Mouse (Mus musculus) myocyte (in vitro differentiated cells): Measurements from ENCODE around the gene Pttg1. TPM values are rescaled to one million over a fixed set of nuclear protein-coding genes. Genes with fewer than 3 reads are reported as not detected.

Experiments used
- H3K27me3 ChIP-seq: one replicate; pipeline ENCODE4 v1.6.1; 2011; ENCODE audit not compliant: control insufficient read depth, insufficient read depth, insufficient read length
- H3K36me3 ChIP-seq: one replicate; pipeline ENCODE4 v1.6.1; 2011; ENCODE audit not compliant: control insufficient read depth, insufficient read depth
- H3K4me2 ChIP-seq: one replicate; pipeline ENCODE4 v1.6.1; 2011; ENCODE audit warnings: low read depth, control low read depth
- H3K4me3 ChIP-seq: one replicate; pipeline ENCODE4 v1.5.1; 2011; ENCODE audit warnings: mild to moderate bottlenecking, control low read depth, moderate library complexity
- H3K79me2 ChIP-seq: one replicate; pipeline ENCODE4 v1.6.1; 2011; ENCODE audit not compliant: control insufficient read depth, insufficient read depth
- H3ac ChIP-seq: one replicate; pipeline ENCODE4 v1.6.1; 2011; ENCODE audit not compliant: control insufficient read depth, insufficient read length
- CEBPB ChIP-seq: IDR thresholded peaks from 2 replicates; pipeline ENCODE4 v1.6.1; 2011; ENCODE audit warnings: mild to moderate bottlenecking, moderate library complexity; ENCODE audit not compliant: poor library complexity, insufficient read depth, severe bottlenecking
- E2F4 ChIP-seq: IDR thresholded peaks from one replicate; pipeline ENCODE4 v1.6.1; 2011; ENCODE audit warnings: mild to moderate bottlenecking, control low read depth, moderate library complexity; ENCODE audit not compliant: insufficient read depth
- MAX ChIP-seq: IDR thresholded peaks from one replicate; pipeline ENCODE4 v1.6.1; 2011; ENCODE audit warnings: low read depth, mild to moderate bottlenecking, control low read depth
- MYOD1 ChIP-seq, 3 experiments: IDR thresholded peaks; one replicate each; pipeline ENCODE4 v1.6.1; 2011; ENCODE audit warnings: control low read depth in 2 of 3, low read depth in 2 of 3, mild to moderate bottlenecking in 2 of 3, moderate library complexity in 1 of 3; ENCODE audit not compliant: insufficient read length in 2 of 3, control insufficient read depth in 1 of 3
- MYOG ChIP-seq, 3 experiments: IDR thresholded peaks; one replicate each; pipeline ENCODE4 v1.6.1; 2011; ENCODE audit warnings: control low read depth in 2 of 3, low read depth in 2 of 3, mild to moderate bottlenecking in 2 of 3; ENCODE audit not compliant: insufficient read length in 2 of 3, control insufficient read depth in 1 of 3, insufficient read depth in 1 of 3
- POLR2A ChIP-seq: IDR thresholded peaks from one replicate; pipeline ENCODE4 v1.6.1; 2011; ENCODE audit warnings: low read depth, mild to moderate bottlenecking, control low read depth, moderate library complexity; ENCODE audit not compliant: insufficient read length
- POLR2AphosphoS2 ChIP-seq: IDR thresholded peaks from one replicate; pipeline ENCODE4 v1.6.1; 2011; ENCODE audit warnings: low read depth, control low read depth; ENCODE audit not compliant: insufficient read length
- REST ChIP-seq: IDR thresholded peaks from one replicate; pipeline ENCODE4 v1.6.1; 2011; ENCODE audit warnings: mild to moderate bottlenecking, control low read depth, moderate library complexity; ENCODE audit not compliant: insufficient read depth, insufficient read length
- SRF ChIP-seq: IDR thresholded peaks from one replicate; pipeline ENCODE4 v1.6.1; 2011; ENCODE audit warnings: low read depth; ENCODE audit not compliant: control insufficient read depth, insufficient read length
- TCF12 ChIP-seq: IDR thresholded peaks from one replicate; pipeline ENCODE4 v1.6.1; 2011; ENCODE audit warnings: mild to moderate bottlenecking, control low read depth; ENCODE audit not compliant: poor library complexity, insufficient read depth, severe bottlenecking
- TCF3 ChIP-seq: IDR thresholded peaks from one replicate; pipeline ENCODE4 v1.6.1; 2011; ENCODE audit warnings: low read depth, control low read depth; ENCODE audit not compliant: insufficient read length
- USF1 ChIP-seq: IDR thresholded peaks from one replicate; pipeline ENCODE4 v1.6.1; 2011; ENCODE audit warnings: low read depth, mild to moderate bottlenecking, control low read depth, moderate library complexity
- polyA plus RNA-seq: library from polyadenylated mRNA; unstranded; fragments of >200 nt; fragmentation: generic; extraction: Trizol; gene quantifications from one replicate; pipeline ENCODE4 v1.2.1, GENCODE M21; 2012; ENCODE audit warnings: missing spikeins

Gene Pttg1
- polyA plus RNA-seq, 1 experiment, result 105 TPM

- H3K27me3 ChIP-seq, result no peaks in the 10 kb centered on the region
- H3K4me3 ChIP-seq, result no peak overlapping the region
- TF ChIP-seq POLR2A, result no peak
- TF ChIP-seq MAX, result no peak
- TF ChIP-seq E2F4, result no peak
- no peak for TF ChIP-seq USF1
- no peak for TF ChIP-seq MYOD1 (IDR thresholded peaks at IDR 0.05; ENCODE audit: control insufficient read depth in 1 of 3, insufficient read length in 2 of 3, low read depth in 2 of 3)
- TF ChIP-seq POLR2AphosphoS2, result no peak
- TF ChIP-seq CEBPB, result no peak
- TF ChIP-seq TCF3, result no peak
- TF ChIP-seq SRF, result no peak
- TF ChIP-seq MYOG (IDR thresholded peaks at IDR 0.05; ENCODE audit: control insufficient read depth in 1 of 3, insufficient read depth in 1 of 3, insufficient read length in 2 of 3, low read depth in 2 of 3), result no peak
- no peak for TF ChIP-seq REST
- no peak for TF ChIP-seq TCF12
- H3K4me2 ChIP-seq, result no peak overlapping the region
- no peaks in the 10 kb centered on the region for H3K79me2 ChIP-seq
- H3ac ChIP-seq, result no peak overlapping the region
- no peaks in the 10 kb centered on the region for H3K36me3 ChIP-seq
Observed at GRCm38 (mm10) chr11:43373367-43373766, 52.7 kb downstream of the Pttg1 start.

- TF ChIP-seq POLR2A, result no peak
- Histone ChIP-seq H3K36me3 (no peaks in the 10 kb centered on the region), H3K79me2 (no peaks in the 10 kb centered on the region), H3K4me3 (no peak overlapping the region), H3K27me3 (no peaks in the 10 kb centered on the region), H3K4me2 (no peak overlapping the region), H3ac (no peak overlapping the region)
Observed at GRCm38 (mm10) chr11:43371807-43372206, 54.2 kb downstream of the Pttg1 start.

Other genes starting within 250 kb of the Pttg1 start
- 22.0 TPM for gene Slu7, start 7.5 kb upstream of the Pttg1 start, polyA plus RNA-seq
- not detected for gene C1qtnf2, start 48.0 kb upstream of the Pttg1 start, polyA plus RNA-seq
- gene Ccnjl, start 102.5 kb upstream of the Pttg1 start, polyA plus RNA-seq, result 0.14 TPM
- gene 4933415A04Rik, start 160.8 kb upstream of the Pttg1 start, polyA plus RNA-seq, result not detected
- not detected for gene Fabp6, start 175.3 kb upstream of the Pttg1 start, polyA plus RNA-seq